Mouse (Mus musculus) kidney, adult 2 months (tissue): ENCODE data around the gene Tenm1.

Experiments used
- CTCF ChIP-seq: fragments of 200-500 bp; conservative IDR thresholded peaks from 2 replicates; pipeline ENCODE4 v1.5.1; 2011; ENCODE audit warnings: low read depth, mild to moderate bottlenecking, control low read depth, low read length, moderate library complexity, mixed read lengths; ENCODE audit not compliant: insufficient read depth, insufficient read length
- POLR2A ChIP-seq: fragments of 200-500 bp; IDR thresholded peaks from one replicate; pipeline ENCODE4 v1.6.1; 2011; ENCODE audit warnings: low read depth, low read length, control low read depth

DNA sequence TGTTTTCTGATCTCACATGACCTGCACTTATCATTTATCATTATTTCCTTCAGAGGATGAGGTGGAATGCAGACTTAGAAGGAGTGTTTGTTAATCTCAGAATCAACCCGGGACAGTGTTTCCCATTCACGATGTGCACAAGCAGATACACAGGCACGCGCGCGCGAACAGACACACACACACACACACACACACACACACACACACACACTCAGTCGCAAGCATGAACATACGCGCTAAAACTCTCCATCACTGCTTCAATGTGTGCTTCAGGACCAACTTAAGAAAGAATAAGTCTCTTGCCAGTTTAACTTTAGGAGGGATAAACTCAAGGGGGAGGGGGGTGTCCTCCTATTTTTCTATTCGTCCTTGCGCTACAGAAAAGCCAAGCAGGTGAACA lies 411 bp upstream of the Tenm1 start:
- TF ChIP-seq CTCF (no peak), POLR2A (no peak)
